Mouse (Mus musculus) layer of hippocampus, postnatal 25 days (tissue): ENCODE measurements around the gene Icam5. TPM values are rescaled to one million over a fixed set of nuclear protein-coding genes. Genes with fewer than 3 reads are reported as not detected.
"Not testable (repeated sequence)": the region's sequence is repeated elsewhere in the genome, so short reads cannot be mapped to it uniquely, and the experiment has no call there.

Source experiments
- DNase-seq, 2 experiments: peaks; one replicate each; pipeline ENCODE4 v3.0.0; 2022; ENCODE audit warnings: mixed read lengths in 2 of 2, low spot score in 1 of 2; ENCODE audit errors: extremely low spot score in 1 of 2
- total RNA-seq, 2 experiments: library from RNA; stranded (reverse); gene quantifications; 2 replicates each; pipeline ENCODE4 v1.2.3; 2021

Gene Icam5
- total RNA-seq = 100 to 1,000 TPM; 389 to 394 TPM

DNA sequence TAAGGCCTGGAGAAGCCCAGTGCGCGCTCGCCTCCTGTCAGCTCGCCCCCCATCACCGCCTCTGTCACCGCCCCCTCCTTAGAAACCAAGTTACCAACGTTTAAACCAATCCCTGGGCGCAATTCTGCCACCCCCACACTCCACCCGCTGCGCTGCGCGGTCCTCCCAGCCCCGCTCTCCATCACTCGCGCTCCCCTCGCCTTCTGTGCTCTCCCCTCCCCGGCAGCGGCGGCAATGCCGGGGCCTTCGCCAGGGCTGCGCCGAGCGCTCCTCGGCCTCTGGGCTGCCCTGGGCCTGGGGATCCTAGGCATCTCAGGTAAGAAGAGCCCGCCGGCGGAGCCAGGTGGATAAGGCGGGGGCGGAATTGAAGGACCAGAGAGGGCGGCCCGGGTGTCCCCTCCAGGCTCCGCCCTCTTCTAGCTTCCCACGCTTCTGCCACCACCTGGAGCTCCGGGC lies at the start of gene Icam5:
TSS of gene Icam5 (plus strand) at position 178 of the 456 bp plus-strand sequence.
- peak in 1 of 2 experiments; percentile 63 for DNase-seq

- DNase-seq = no peak
Measured at GRCm38 (mm10) chr9:20982171-20982570, 49.7 kb upstream of the Icam5 start.

GRCm38 (mm10) chr9:20983169-20983568 lies 48.7 kb upstream of the Icam5 start:
- DNase-seq = no peak

- no peak for DNase-seq
Measured at GRCm38 (mm10) chr9:20986952-20987686, 44.8 kb upstream of the Icam5 start.

- no peak for DNase-seq
Measured at GRCm38 (mm10) chr9:20987953-20988352, 43.9 kb upstream of the Icam5 start.

DNA sequence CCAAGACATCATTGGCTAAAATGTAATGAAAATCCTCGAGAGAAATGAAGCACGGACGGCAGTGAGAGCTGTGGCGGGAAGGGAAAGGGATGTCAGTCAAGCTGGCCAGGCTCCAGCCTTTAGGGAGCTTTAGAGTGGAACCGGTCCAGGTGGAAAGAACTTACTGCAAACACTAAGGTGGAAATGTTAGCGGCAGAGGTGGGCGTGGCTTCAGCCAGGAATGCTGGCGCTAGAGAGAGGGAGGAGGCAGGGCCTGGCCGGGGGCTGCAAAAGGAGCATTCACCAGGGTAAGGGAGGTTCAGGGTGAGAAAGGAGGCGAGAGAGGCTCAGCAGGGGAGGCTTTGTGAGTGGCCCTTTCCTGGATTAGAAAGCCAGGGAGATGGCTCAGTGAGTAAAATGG lies 41.0 kb upstream of the Icam5 start:
- DNase-seq = no peak

- no peak for DNase-seq
Measured at GRCm38 (mm10) chr9:20991587-20991986, 40.3 kb upstream of the Icam5 start.

DNA sequence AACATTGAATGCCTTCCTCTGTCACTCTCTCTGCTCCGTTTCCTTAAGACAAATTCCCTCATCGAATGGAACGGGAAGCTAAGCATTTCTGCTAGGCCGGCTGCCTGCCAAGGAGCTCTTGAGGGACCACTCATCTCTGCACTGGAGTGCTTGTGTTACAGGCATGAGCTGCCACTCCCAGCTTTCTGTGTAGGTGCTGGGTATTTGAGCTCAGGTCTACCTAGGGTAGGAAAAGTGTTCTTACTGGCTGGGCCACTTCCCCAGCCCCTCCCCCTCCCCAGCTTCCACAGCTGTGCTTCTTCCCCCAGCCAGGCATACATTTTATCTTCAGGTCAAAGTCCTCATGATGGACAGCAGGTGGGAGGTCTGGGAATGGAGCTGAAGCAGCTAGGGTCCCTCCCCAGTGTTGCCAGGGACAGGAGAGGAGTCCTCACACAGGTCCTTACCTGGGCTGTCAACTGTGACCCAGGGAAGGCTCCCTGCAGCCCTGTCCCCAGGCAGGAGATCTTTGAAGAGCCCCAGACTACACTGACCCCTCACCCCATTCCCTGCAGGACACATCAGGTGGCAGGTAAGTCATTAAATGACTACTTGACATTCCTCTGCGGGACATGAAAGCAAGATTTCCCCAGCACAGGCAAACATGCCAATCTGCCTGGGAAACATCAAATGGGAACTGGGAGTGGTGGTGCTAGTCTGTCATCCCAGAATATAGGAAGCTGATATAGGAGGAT lies 38.5 kb upstream of the Icam5 start:
- DNase-seq = no peak

DNA sequence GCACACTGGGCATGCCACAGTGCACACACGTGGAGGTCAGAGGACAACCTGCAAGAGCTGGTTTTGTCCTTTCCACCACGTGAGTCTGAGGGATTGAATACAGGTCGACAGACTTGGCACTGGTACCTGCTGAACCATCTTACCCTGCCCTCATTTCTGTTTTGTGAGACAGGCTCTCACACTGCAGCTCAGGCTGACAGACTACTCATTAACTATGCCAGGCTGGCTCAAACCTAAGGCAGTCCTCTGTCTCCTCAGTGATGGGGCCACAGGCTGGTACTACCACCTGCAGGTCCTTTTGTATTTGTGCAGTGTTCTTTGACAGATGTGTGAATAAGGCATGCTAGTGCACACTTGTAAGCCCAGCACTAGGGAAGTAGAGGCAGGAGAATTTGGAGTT lies 36.8 kb upstream of the Icam5 start:
- no peak for DNase-seq

DNA sequence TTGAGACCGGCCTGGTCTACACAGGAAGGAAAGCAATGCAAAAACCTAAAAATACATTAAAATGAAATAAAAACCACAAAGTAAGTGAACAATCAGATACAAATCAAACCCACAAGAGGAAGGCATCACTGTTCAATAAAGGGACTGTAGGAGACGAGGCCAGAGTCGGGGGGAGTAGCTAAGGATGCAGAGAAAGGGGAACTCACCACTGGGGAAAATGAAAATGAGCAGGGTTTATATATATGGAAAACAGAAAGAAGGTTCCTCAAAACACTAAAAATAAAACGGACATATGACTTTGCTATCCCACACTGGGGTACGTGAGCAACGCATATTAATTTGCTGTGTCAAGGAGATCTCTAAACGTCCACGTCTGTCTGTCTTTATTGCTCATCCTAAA lies 34.8 kb upstream of the Icam5 start:
- DNase-seq = no peak

GRCm38 (mm10) chr9:20998337-20998736 lies 33.5 kb upstream of the Icam5 start:
- not testable (repeated sequence) for DNase-seq

GRCm38 (mm10) chr9:21000811-21001210 lies 31.1 kb upstream of the Icam5 start:
- DNase-seq = no peak

GRCm38 (mm10) chr9:21001651-21002200 lies 30.1 kb upstream of the Icam5 start:
- DNase-seq = no peak

DNA sequence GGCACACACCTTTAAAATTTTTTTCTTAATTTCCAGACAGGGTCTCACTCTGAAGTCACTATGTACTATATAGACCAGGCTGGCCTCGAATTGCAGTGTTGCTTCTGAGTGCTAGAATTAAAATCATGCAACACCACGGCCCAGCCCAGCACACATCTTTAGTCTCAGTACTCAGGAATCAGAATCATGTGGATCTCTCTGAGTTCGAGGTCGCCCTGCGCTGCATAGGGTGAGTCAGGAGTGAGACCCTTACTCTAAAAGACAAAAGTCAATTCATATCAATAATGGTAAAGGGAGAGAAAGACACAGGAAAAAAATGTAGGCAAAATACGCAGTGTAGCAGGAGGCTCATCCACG lies 29.6 kb upstream of the Icam5 start:
- no peak for DNase-seq

DNA sequence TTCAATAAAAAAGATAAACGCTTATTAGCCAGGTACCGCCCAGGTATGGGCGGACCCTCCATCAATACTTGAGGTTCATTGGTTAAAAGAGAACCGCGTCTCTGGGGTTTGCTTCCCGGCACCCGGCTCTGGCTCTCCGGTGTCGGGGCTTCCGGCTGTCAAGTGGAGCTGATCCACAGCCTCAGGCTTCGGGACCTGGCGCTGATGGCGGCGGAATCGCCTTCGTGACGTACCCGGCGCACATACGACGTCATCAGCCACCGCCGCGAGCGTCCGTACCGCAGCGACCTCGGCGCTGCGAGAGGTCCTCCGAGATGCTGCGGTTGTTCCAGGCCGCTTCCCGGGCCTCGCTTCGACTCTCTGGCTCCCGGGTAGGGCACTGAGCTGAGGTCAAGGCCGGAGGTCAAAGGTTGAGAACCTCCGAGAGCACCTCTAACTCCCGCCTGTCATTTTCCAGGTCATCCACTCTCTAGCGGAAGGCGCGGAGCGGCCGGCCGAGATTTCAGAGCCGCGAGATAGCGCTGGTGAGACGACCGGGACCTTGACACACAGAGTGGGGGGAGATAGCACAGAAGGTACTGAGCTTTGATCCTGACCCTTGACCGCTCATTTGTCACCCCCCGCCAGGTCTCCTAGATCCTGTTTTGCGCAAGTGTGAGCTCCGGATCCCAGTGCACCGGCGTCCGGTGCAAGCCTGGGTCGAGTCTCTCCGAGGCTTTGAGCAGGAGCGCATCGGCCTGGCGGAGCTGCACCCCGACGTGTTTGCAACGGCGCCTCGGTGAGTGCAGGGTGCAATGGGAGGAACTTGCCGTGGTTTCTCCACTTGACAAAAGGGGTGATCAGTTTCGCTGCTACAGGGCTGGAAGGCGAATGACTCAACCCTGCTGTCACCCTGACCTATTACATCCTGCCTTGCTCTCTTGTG lies 29.0 kb upstream of the Icam5 start, which contains the start of gene Mrpl4:
TSS of gene Mrpl4 (plus strand) at position 112 of the 925 bp plus-strand sequence.
- peak; percentile 93 to 95 for DNase-seq

DNA sequence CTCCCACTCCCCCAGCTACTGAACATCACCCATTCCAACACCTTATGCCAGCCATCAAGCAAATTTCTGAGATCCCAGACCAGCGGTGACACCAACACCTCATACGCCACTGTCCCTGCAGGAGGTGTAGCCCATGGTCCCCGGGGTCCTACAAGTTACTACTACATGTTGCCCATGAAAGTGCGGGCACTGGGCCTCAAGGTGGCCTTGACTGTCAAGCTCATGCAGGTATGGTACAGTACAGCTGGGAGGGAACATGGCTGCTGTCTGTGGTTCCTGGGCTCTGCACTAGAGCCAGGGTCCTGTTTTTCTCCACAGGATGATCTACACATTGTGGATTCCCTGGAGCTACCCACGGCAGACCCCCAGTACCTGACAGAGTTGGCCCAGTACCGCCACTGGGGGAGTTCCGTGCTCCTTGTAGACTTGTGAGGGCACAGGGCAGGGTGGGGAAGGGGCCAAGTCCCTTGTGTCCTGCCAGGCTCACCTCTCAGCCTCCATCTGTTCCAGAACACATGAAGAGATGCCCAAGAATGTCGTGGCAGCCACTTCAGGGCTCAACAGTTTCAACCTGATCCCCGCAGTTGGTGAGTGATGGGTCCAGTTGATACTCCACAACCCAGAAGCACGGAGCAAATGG lies 24.4 kb upstream of the Icam5 start:
- no peak for DNase-seq

DNA sequence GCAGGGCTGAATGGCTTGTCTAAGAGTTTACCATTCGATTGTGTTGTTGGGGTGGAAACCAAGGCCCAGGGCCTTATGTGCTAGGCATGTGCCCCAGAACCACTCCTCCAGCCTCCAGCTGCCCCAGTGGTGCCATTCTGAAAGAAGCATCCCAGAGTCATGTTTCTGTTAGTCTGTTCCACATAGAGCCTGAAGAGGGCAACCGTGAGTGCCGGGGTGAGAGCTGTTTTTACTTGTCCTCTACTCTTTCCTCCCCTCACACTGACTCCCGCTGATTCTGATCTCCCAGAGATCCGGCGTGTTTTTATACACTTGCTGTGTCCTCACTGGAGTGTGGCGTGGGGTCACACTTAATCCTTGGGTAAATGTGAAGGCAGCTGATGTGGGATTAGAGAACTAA lies 23.9 kb upstream of the Icam5 start:
- no peak for DNase-seq

DNA sequence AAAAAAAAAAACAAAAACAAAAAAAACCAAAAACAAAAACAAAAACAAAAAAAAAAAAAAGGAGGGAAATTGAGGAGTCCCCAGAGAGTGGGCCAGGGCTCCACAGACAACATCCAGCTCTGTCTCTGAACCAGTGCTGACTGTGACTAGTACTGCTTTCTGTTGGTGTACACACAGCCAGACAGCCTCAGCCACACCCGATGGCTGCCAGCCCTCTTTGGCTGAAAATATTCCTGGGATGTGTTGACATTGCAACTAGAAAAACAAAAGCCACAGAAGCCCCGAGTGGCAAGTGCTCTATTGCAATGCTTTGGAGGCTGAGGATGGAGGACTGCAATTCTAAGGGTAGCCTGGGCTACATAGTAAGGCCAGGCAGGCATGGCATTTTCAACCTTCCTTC lies 21.5 kb upstream of the Icam5 start:
- no peak for DNase-seq

- not testable (repeated sequence) for DNase-seq
Measured at GRCm38 (mm10) chr9:21010939-21011541, 20.8 kb upstream of the Icam5 start.
